Mouse (Mus musculus): ENCODE data around the gene Copa.

The Copa gene

GRCm38 (mm10) chr1:172082101-172082898, at the start of gene Copa, which contains the start of gene Ncstn:
Gene Copa, plus strand, starts transcription at chr1:172082529.
Gene Ncstn, minus strand, starts transcription at chr1:172082795.
- H3K4me1 ChIP-seq (replicated peaks; ENCODE audit: low read depth, low read length) = peaks cover 10% of the 10 kb centered on the region
- TF ChIP-seq CTCF (conservative IDR thresholded peaks at IDR 0.05; ENCODE audit: low read length) = no peak
- no peak for TF ChIP-seq NANOG (IDR thresholded peaks at IDR 0.05; ENCODE audit: borderline replicate concordance, low read length)
- no peak for TF ChIP-seq POU5F1 (IDR thresholded peaks at IDR 0.05; ENCODE audit: borderline replicate concordance, low read length)
- H3K27me3 ChIP-seq (ENCODE audit: insufficient read depth, low read length) = no peaks in the 10 kb centered on the region
- peak within 1 kb of the TSS; percentile 91 for H3K4me3 ChIP-seq (replicated peaks; ENCODE audit: low read length)
- H3K36me3 ChIP-seq (ENCODE audit: insufficient read depth, low read length) = peaks cover 29% of the 10 kb centered on the region
- no peaks in the 10 kb centered on the region for H3K9me3 ChIP-seq (ENCODE audit: low read length)

GRCm38 (mm10) chr1:172046410-172046809, 35.9 kb upstream of the Copa start:
- H3K4me1 ChIP-seq (replicated peaks; ENCODE audit: low read depth, low read length) = peaks cover 16% of the 10 kb centered on the region
- H3K9me3 ChIP-seq (ENCODE audit: low read length) = no peaks in the 10 kb centered on the region
- H3K36me3 ChIP-seq (ENCODE audit: insufficient read depth, low read length) = no peaks in the 10 kb centered on the region
- no peak overlapping the region for H3K4me3 ChIP-seq (replicated peaks; ENCODE audit: low read length)
- TF ChIP-seq CTCF (conservative IDR thresholded peaks at IDR 0.05; ENCODE audit: low read length) = no peak
- no peak for TF ChIP-seq POU5F1 (IDR thresholded peaks at IDR 0.05; ENCODE audit: borderline replicate concordance, low read length)
- TF ChIP-seq NANOG (IDR thresholded peaks at IDR 0.05; ENCODE audit: borderline replicate concordance, low read length) = no peak
- H3K27me3 ChIP-seq (ENCODE audit: insufficient read depth, low read length) = peaks cover 20% of the 10 kb centered on the region

- peaks cover 16% of the 10 kb centered on the region for H3K4me1 ChIP-seq (replicated peaks; ENCODE audit: low read depth, low read length)
- no peak overlapping the region for H3K4me3 ChIP-seq (replicated peaks; ENCODE audit: low read length)
- H3K36me3 ChIP-seq (ENCODE audit: insufficient read depth, low read length) = no peaks in the 10 kb centered on the region
- H3K27me3 ChIP-seq (ENCODE audit: insufficient read depth, low read length) = peaks cover 25% of the 10 kb centered on the region
- TF ChIP-seq CTCF (conservative IDR thresholded peaks at IDR 0.05; ENCODE audit: low read length) (peak; percentile 60), POU5F1 (IDR thresholded peaks at IDR 0.05; ENCODE audit: borderline replicate concordance, low read length) (no peak)
- H3K9me3 ChIP-seq (ENCODE audit: low read length) = no peaks in the 10 kb centered on the region
These were observed 35.4 kb upstream of the Copa start for GRCm38 (mm10) chr1:172046938-172047337.

- Histone ChIP-seq H3K9me3 (ENCODE audit: low read length) (no peaks in the 10 kb centered on the region), H3K4me1 (replicated peaks; ENCODE audit: low read depth, low read length) (peaks cover 27% of the 10 kb centered on the region), H3K27me3 (ENCODE audit: insufficient read depth, low read length) (peaks cover 35% of the 10 kb centered on the region), H3K4me3 (replicated peaks; ENCODE audit: low read length) (no peak overlapping the region), H3K36me3 (ENCODE audit: insufficient read depth, low read length) (no peaks in the 10 kb centered on the region)
- TF ChIP-seq NANOG (IDR thresholded peaks at IDR 0.05; ENCODE audit: borderline replicate concordance, low read length) (no peak), POU5F1 (IDR thresholded peaks at IDR 0.05; ENCODE audit: borderline replicate concordance, low read length) (no peak), CTCF (conservative IDR thresholded peaks at IDR 0.05; ENCODE audit: low read length) (no peak)
These were observed 34.0 kb upstream of the Copa start for GRCm38 (mm10) chr1:172048241-172048734.

- Histone ChIP-seq H3K9me3 (ENCODE audit: low read length) (no peaks in the 10 kb centered on the region), H3K4me1 (replicated peaks; ENCODE audit: low read depth, low read length) (peaks cover 35% of the 10 kb centered on the region), H3K36me3 (ENCODE audit: insufficient read depth, low read length) (no peaks in the 10 kb centered on the region), H3K4me3 (replicated peaks; ENCODE audit: low read length) (no peak overlapping the region), H3K27me3 (ENCODE audit: insufficient read depth, low read length) (peaks cover 45% of the 10 kb centered on the region)
- TF ChIP-seq NANOG (IDR thresholded peaks at IDR 0.05; ENCODE audit: borderline replicate concordance, low read length) = no peak
- TF ChIP-seq CTCF (conservative IDR thresholded peaks at IDR 0.05; ENCODE audit: low read length) = no peak
- no peak for TF ChIP-seq POU5F1 (IDR thresholded peaks at IDR 0.05; ENCODE audit: borderline replicate concordance, low read length)
These were observed 33.1 kb upstream of the Copa start for GRCm38 (mm10) chr1:172049131-172049782.

GRCm38 (mm10) chr1:172052766-172053279, 29.5 kb upstream of the Copa start:
- Histone ChIP-seq H3K27me3 (ENCODE audit: insufficient read depth, low read length) (peaks cover 62% of the 10 kb centered on the region), H3K36me3 (ENCODE audit: insufficient read depth, low read length) (no peaks in the 10 kb centered on the region), H3K4me3 (replicated peaks; ENCODE audit: low read length) (peak overlapping the region; percentile 51), H3K4me1 (replicated peaks; ENCODE audit: low read depth, low read length) (peaks cover 43% of the 10 kb centered on the region), H3K9me3 (ENCODE audit: low read length) (no peaks in the 10 kb centered on the region)
- TF ChIP-seq POU5F1 (IDR thresholded peaks at IDR 0.05; ENCODE audit: borderline replicate concordance, low read length) = no peak
- TF ChIP-seq CTCF (conservative IDR thresholded peaks at IDR 0.05; ENCODE audit: low read length) = no peak
- TF ChIP-seq NANOG (IDR thresholded peaks at IDR 0.05; ENCODE audit: borderline replicate concordance, low read length) = no peak

GRCm38 (mm10) chr1:172053541-172054440, 28.5 kb upstream of the Copa start:
- peaks cover 62% of the 10 kb centered on the region for H3K27me3 ChIP-seq (ENCODE audit: insufficient read depth, low read length)
- peak overlapping the region; percentile 73 for H3K4me3 ChIP-seq (replicated peaks; ENCODE audit: low read length)
- TF ChIP-seq POU5F1 (IDR thresholded peaks at IDR 0.05; ENCODE audit: borderline replicate concordance, low read length) = no peak
- no peak for TF ChIP-seq CTCF (conservative IDR thresholded peaks at IDR 0.05; ENCODE audit: low read length)
- no peak for TF ChIP-seq NANOG (IDR thresholded peaks at IDR 0.05; ENCODE audit: borderline replicate concordance, low read length)
- peaks cover 42% of the 10 kb centered on the region for H3K4me1 ChIP-seq (replicated peaks; ENCODE audit: low read depth, low read length)
- no peaks in the 10 kb centered on the region for H3K36me3 ChIP-seq (ENCODE audit: insufficient read depth, low read length)
- H3K9me3 ChIP-seq (ENCODE audit: low read length) = no peaks in the 10 kb centered on the region

Data from E14TG2a.4 (cell line).